In genomic region chr15:78772368-78772763, GRCm38 (mm10) we compare ENCODE assay signal across 9 mouse cellular contexts. TPM values are rescaled to one million over a fixed set of nuclear protein-coding genes. Genes with fewer than 3 reads are reported as not detected.
DNase-seq lines count a peak whose midpoint lies in the region; ATAC-seq lines count a peak whose summit lies in the region.
"Had no signal": no experiment of that assay in that cellular context is flagged by ENCODE, and none has a peak within 500 bp of the region (broad histone marks: within the 10 kb centered on the region; RNA-seq: fewer than 3 reads in every experiment).

No protein-coding gene starts in this region.

- H3K27me3 ChIP-seq in forebrain, embryonic 15.5 days, result no peaks in the 10 kb centered on the region
- peaks cover 9% of the 10 kb centered on the region for H3K27me3 ChIP-seq in kidney, embryonic 15.5 days

- 42% methylated on average over 4 of the region's 4 CpGs for WGBS in forebrain, embryonic 15.5 days
- 49% methylated on average over 4 of the region's 4 CpGs for WGBS in kidney, embryonic 15.5 days

- no peaks in the 10 kb centered on the region for H3K9me3 ChIP-seq in forebrain, embryonic 15.5 days
- no peaks in the 10 kb centered on the region; the same call in 1 of the 2 replicates for H3K9me3 ChIP-seq in kidney, embryonic 15.5 days (replicated peaks)

- no peaks in the 10 kb centered on the region for H3K36me3 ChIP-seq in forebrain, embryonic 15.5 days
- H3K36me3 ChIP-seq in kidney, embryonic 15.5 days, result peaks cover 24% of the 10 kb centered on the region

- H3K4me3 ChIP-seq in forebrain, embryonic 15.5 days, result peak overlapping the region; percentile 38
- H3K4me3 ChIP-seq in kidney, embryonic 15.5 days (replicated peaks), result peak overlapping the region; percentile 37

- peak overlapping the region; percentile 45 for H3K4me2 ChIP-seq in forebrain, embryonic 15.5 days (replicated peaks)
- H3K4me2 ChIP-seq in kidney, embryonic 15.5 days, result peak overlapping the region; percentile 49

- peak; percentile 53 for DNase-seq in adrenal gland, postnatal 14 days
- no peak for DNase-seq in adrenal gland, postnatal 25 days
- DNase-seq in lung, postnatal 14 days, result peak; percentile 57
- DNase-seq in spleen, postnatal 10 days (ENCODE audit: low spot score in 2 of 2), result peak; percentile 33 to 61
- DNase-seq in Muller cell, postnatal 12 days (ENCODE audit: inconsistent ontology term), result no peak
- no peak for DNase-seq in layer of hippocampus, postnatal 25 days (ENCODE audit: extremely low spot score in 1 of 2, low spot score in 1 of 2)

- H3K27ac ChIP-seq in forebrain, embryonic 15.5 days (replicated peaks), result peak overlapping the region; percentile 95
- peak overlapping the region; percentile 78 for H3K27ac ChIP-seq in kidney, embryonic 15.5 days

- H3K4me1 ChIP-seq in forebrain, embryonic 15.5 days, result peaks cover 56% of the 10 kb centered on the region
- H3K4me1 ChIP-seq in kidney, embryonic 15.5 days, result peaks cover 37% of the 10 kb centered on the region

- ATAC-seq in forebrain, embryonic 15.5 days (replicated peaks), result no peak
- no peak for ATAC-seq in kidney, embryonic 15.5 days (replicated peaks; ENCODE audit: low FRiP score)

- peak overlapping the region; percentile 40 for H3K9ac ChIP-seq in forebrain, embryonic 15.5 days (replicated peaks)
- H3K9ac ChIP-seq in kidney, embryonic 15.5 days, result no peak overlapping the region

RNA-seq across cellular contexts. Expression of gene Mfng, which starts 0.9 kb away (rescaled TPM):
- total RNA-seq in adrenal gland, postnatal 14 days (2021), result 13.1 and 19.8 TPM in 2 replicates
- total RNA-seq in adrenal gland, postnatal 25 days (2021), result 11.9 and 14.5 TPM in 2 replicates
- 77.9 and 85.9 TPM in 2 replicates for polyA plus RNA-seq in forebrain, embryonic 15.5 days (2015; fragmentation: Nextera tagmentation; extraction: Ambion mirVana)
- 25.4 and 25.6 TPM in 2 replicates for polyA plus RNA-seq in kidney, embryonic 15.5 days (2015; fragmentation: Nextera tagmentation; extraction: Ambion mirVana)
- 1 to 10 TPM; 5.5 to 6.6 TPM for total RNA-seq in layer of hippocampus, postnatal 25 days (2021)
- polyA plus RNA-seq: C2C12 had no signal

RNA-seq across cellular contexts. Expression of gene Card10, which starts 30.5 kb away (rescaled TPM):
- 10.6 and 12.7 TPM in 2 replicates for total RNA-seq in adrenal gland, postnatal 14 days (2021)
- 6.5 and 7.0 TPM in 2 replicates for total RNA-seq in adrenal gland, postnatal 25 days (2021)
- 1.3 and 1.7 TPM in 2 replicates for polyA plus RNA-seq in forebrain, embryonic 15.5 days (2015; fragmentation: Nextera tagmentation; extraction: Ambion mirVana)
- 9.1 and 9.5 TPM in 2 replicates for polyA plus RNA-seq in kidney, embryonic 15.5 days (2015; fragmentation: Nextera tagmentation; extraction: Ambion mirVana)
- total RNA-seq in layer of hippocampus, postnatal 25 days (2021), result 1 to 10 TPM; 5.0 to 5.5 TPM

RNA-seq across cellular contexts. Expression of gene Elfn2, which starts 53.8 kb away (rescaled TPM):
- total RNA-seq in adrenal gland, postnatal 14 days (2021), result 4.4 and 5.6 TPM in 2 replicates
- 2.4 and 7.8 TPM in 2 replicates for total RNA-seq in adrenal gland, postnatal 25 days (2021)
- polyA plus RNA-seq in forebrain, embryonic 15.5 days (2015; fragmentation: Nextera tagmentation; extraction: Ambion mirVana), result 6.2 and 6.8 TPM in 2 replicates
- 0.04 TPM in 1 of 2 replicates, not detected in the other for polyA plus RNA-seq in kidney, embryonic 15.5 days (2015; fragmentation: Nextera tagmentation; extraction: Ambion mirVana)
- 100 to 1,000 TPM; 175 to 188 TPM for total RNA-seq in layer of hippocampus, postnatal 25 days (2021)
- polyA plus RNA-seq: C2C12 had no signal

Comparison
In these comparisons a context has a peak if more than half of its experiments do, and no peak if none do; other contexts are left out.
1. DNase-seq: peak in adrenal gland, postnatal 14 days (single experiment), lung, postnatal 14 days (single experiment) and spleen, postnatal 10 days (2 of 2); none in adrenal gland, postnatal 25 days (single experiment), Muller cell, postnatal 12 days (single experiment) and layer of hippocampus, postnatal 25 days (0 of 2).
2. RNA of gene Elfn2, which starts 53.8 kb away (total RNA-seq): 175 to 188 TPM in layer of hippocampus, postnatal 25 days; 2.4 to 7.8 TPM in adrenal gland, postnatal 25 days and 4.4 to 5.6 TPM in adrenal gland, postnatal 14 days; every median in the first group is over 10 times any median in the second.